Mouse (Mus musculus): ENCODE results near the gene Ostn. TPM values are rescaled to one million over a fixed set of nuclear protein-coding genes. Genes with fewer than 3 reads are reported as not detected.

Ostn gene
- polyA plus RNA-seq, 1 experiment from 2014 or later = not detected

GRCm38 (mm10) chr16:27348359-27348758, 41.1 kb downstream of the Ostn start:
- ATAC-seq (ENCODE audit: low FRiP score) = no peak
- Histone ChIP-seq H3K4me3 (ENCODE audit: low read depth, low read length) (no peak overlapping the region), H3K27me3 (ENCODE audit: control insufficient read depth, insufficient read depth, low read length) (no peaks in the 10 kb centered on the region), H3K4me2 (replicated peaks; ENCODE audit: low read depth, low read length) (no peak overlapping the region), H3K27ac (ENCODE audit: low read depth, low read length) (no peak overlapping the region), H3K36me3 (ENCODE audit: control insufficient read depth, insufficient read depth, low read length) (no peaks in the 10 kb centered on the region), H3K9me3 (ENCODE audit: control insufficient read depth, low read length) (no peaks in the 10 kb centered on the region), H3K4me1 (replicated peaks; ENCODE audit: control insufficient read depth, insufficient read depth, low read length) (no peaks in the 10 kb centered on the region), H3K9ac (ENCODE audit: low read depth, low read length) (no peak overlapping the region)
- no peak for DNase-seq (ENCODE audit: low spot score)
- 81% methylated on average over 1 of the region's 1 CpGs for WGBS

GRCm38 (mm10) chr16:27349235-27349634, 41.9 kb downstream of the Ostn start:
- no peaks in the 10 kb centered on the region for H3K27me3 ChIP-seq (ENCODE audit: control insufficient read depth, insufficient read depth, low read length)
- H3K27ac ChIP-seq (ENCODE audit: low read depth, low read length) = no peak overlapping the region
- H3K4me3 ChIP-seq (ENCODE audit: low read depth, low read length) = no peak overlapping the region
- H3K36me3 ChIP-seq (ENCODE audit: control insufficient read depth, insufficient read depth, low read length) = no peaks in the 10 kb centered on the region
- H3K4me2 ChIP-seq (replicated peaks; ENCODE audit: low read depth, low read length) = no peak overlapping the region
- ATAC-seq (ENCODE audit: low FRiP score) (no peak), DNase-seq (ENCODE audit: low spot score) (no peak)
- no peak overlapping the region for H3K9ac ChIP-seq (ENCODE audit: low read depth, low read length)
- no peaks in the 10 kb centered on the region for H3K9me3 ChIP-seq (ENCODE audit: control insufficient read depth, low read length)
- H3K4me1 ChIP-seq (replicated peaks; ENCODE audit: control insufficient read depth, insufficient read depth, low read length) = no peaks in the 10 kb centered on the region
- WGBS = 92% methylated on average over 2 of the region's 2 CpGs

GRCm38 (mm10) chr16:27349878-27350532, 42.7 kb downstream of the Ostn start:
- DNase-seq (ENCODE audit: low spot score) = no peak

GRCm38 (mm10) chr16:27354464-27354863, 47.2 kb downstream of the Ostn start:
- 77% methylated on average over 2 of the region's 2 CpGs for WGBS
- Histone ChIP-seq H3K27me3 (ENCODE audit: control insufficient read depth, insufficient read depth, low read length) (no peaks in the 10 kb centered on the region), H3K4me3 (ENCODE audit: low read depth, low read length) (no peak overlapping the region), H3K9ac (ENCODE audit: low read depth, low read length) (no peak overlapping the region), H3K36me3 (ENCODE audit: control insufficient read depth, insufficient read depth, low read length) (no peaks in the 10 kb centered on the region), H3K9me3 (ENCODE audit: control insufficient read depth, low read length) (no peaks in the 10 kb centered on the region), H3K4me2 (replicated peaks; ENCODE audit: low read depth, low read length) (no peak overlapping the region), H3K27ac (ENCODE audit: low read depth, low read length) (no peak overlapping the region), H3K4me1 (replicated peaks; ENCODE audit: control insufficient read depth, insufficient read depth, low read length) (no peaks in the 10 kb centered on the region)
- DNase-seq (ENCODE audit: low spot score) (no peak), ATAC-seq (ENCODE audit: low FRiP score) (no peak)

More at GRCm38 (mm10) chr16:27349878-27350532, 42.7 kb downstream of the Ostn start:
- Histone ChIP-seq H3K27ac (ENCODE audit: low read depth, low read length) (no peak overlapping the region), H3K4me3 (ENCODE audit: low read depth, low read length) (no peak overlapping the region), H3K9ac (ENCODE audit: low read depth, low read length) (no peak overlapping the region), H3K9me3 (ENCODE audit: control insufficient read depth, low read length) (no peaks in the 10 kb centered on the region), H3K4me2 (replicated peaks; ENCODE audit: low read depth, low read length) (no peak overlapping the region), H3K4me1 (replicated peaks; ENCODE audit: control insufficient read depth, insufficient read depth, low read length) (no peaks in the 10 kb centered on the region), H3K27me3 (ENCODE audit: control insufficient read depth, insufficient read depth, low read length) (no peaks in the 10 kb centered on the region), H3K36me3 (ENCODE audit: control insufficient read depth, insufficient read depth, low read length) (no peaks in the 10 kb centered on the region)
- 84% methylated on average over 7 of the region's 7 CpGs for WGBS
- ATAC-seq (ENCODE audit: low FRiP score) = no peak

GRCm38 (mm10) chr16:27360059-27360458, 52.8 kb downstream of the Ostn start:
- Histone ChIP-seq H3K36me3 (ENCODE audit: control insufficient read depth, insufficient read depth, low read length) (no peaks in the 10 kb centered on the region), H3K4me3 (ENCODE audit: low read depth, low read length) (no peak overlapping the region), H3K4me2 (replicated peaks; ENCODE audit: low read depth, low read length) (no peak overlapping the region), H3K4me1 (replicated peaks; ENCODE audit: control insufficient read depth, insufficient read depth, low read length) (no peaks in the 10 kb centered on the region), H3K9ac (ENCODE audit: low read depth, low read length) (no peak overlapping the region), H3K27me3 (ENCODE audit: control insufficient read depth, insufficient read depth, low read length) (no peaks in the 10 kb centered on the region), H3K9me3 (ENCODE audit: control insufficient read depth, low read length) (no peaks in the 10 kb centered on the region), H3K27ac (ENCODE audit: low read depth, low read length) (no peak overlapping the region)
- no peak for ATAC-seq (ENCODE audit: low FRiP score)
- WGBS = 90% methylated on average over 1 of the region's 1 CpGs
- no peak for DNase-seq (ENCODE audit: low spot score)

GRCm38 (mm10) chr16:27370191-27370590, 62.9 kb downstream of the Ostn start, which contains the start of gene Uts2b:
Gene Uts2b (minus strand): TSS chr16:27370239.
- no peaks in the 10 kb centered on the region for H3K4me1 ChIP-seq (replicated peaks; ENCODE audit: control insufficient read depth, insufficient read depth, low read length)
- no peaks in the 10 kb centered on the region for H3K9me3 ChIP-seq (ENCODE audit: control insufficient read depth, low read length)
- H3K4me3 ChIP-seq (ENCODE audit: low read depth, low read length) = no peak within 1 kb of the TSS
- ATAC-seq (ENCODE audit: low FRiP score) (no peak), DNase-seq (ENCODE audit: low spot score) (no peak)
- no peak within 1 kb of the TSS for H3K9ac ChIP-seq (ENCODE audit: low read depth, low read length)
- WGBS = 77% methylated on average over 8 of the region's 8 CpGs
- H3K4me2 ChIP-seq (replicated peaks; ENCODE audit: low read depth, low read length) = no peak within 1 kb of the TSS
- no peaks in the 10 kb centered on the region for H3K27me3 ChIP-seq (ENCODE audit: control insufficient read depth, insufficient read depth, low read length)
- no peak within 1 kb of the TSS for H3K27ac ChIP-seq (ENCODE audit: low read depth, low read length)
- H3K36me3 ChIP-seq (ENCODE audit: control insufficient read depth, insufficient read depth, low read length) = no peaks in the 10 kb centered on the region

- ATAC-seq (ENCODE audit: low FRiP score) (no peak), DNase-seq (ENCODE audit: low spot score) (no peak)
- Histone ChIP-seq H3K27ac (ENCODE audit: low read depth, low read length) (no peak overlapping the region), H3K4me1 (replicated peaks; ENCODE audit: control insufficient read depth, insufficient read depth, low read length) (no peaks in the 10 kb centered on the region), H3K36me3 (ENCODE audit: control insufficient read depth, insufficient read depth, low read length) (no peaks in the 10 kb centered on the region), H3K27me3 (ENCODE audit: control insufficient read depth, insufficient read depth, low read length) (no peaks in the 10 kb centered on the region), H3K4me3 (ENCODE audit: low read depth, low read length) (no peak overlapping the region), H3K4me2 (replicated peaks; ENCODE audit: low read depth, low read length) (no peak overlapping the region), H3K9me3 (ENCODE audit: control insufficient read depth, low read length) (no peaks in the 10 kb centered on the region), H3K9ac (ENCODE audit: low read depth, low read length) (no peak overlapping the region)
- 85% methylated on average over 2 of the region's 2 CpGs for WGBS
These were observed 63.4 kb downstream of the Ostn start for GRCm38 (mm10) chr16:27370700-27371099.

GRCm38 (mm10) chr16:27374139-27374538, 66.8 kb downstream of the Ostn start:
- WGBS = 79% methylated on average over 3 of the region's 3 CpGs
- H3K4me3 ChIP-seq (ENCODE audit: low read depth, low read length) = no peak overlapping the region
- H3K9ac ChIP-seq (ENCODE audit: low read depth, low read length) = no peak overlapping the region
- H3K4me1 ChIP-seq (replicated peaks; ENCODE audit: control insufficient read depth, insufficient read depth, low read length) = no peaks in the 10 kb centered on the region
- no peaks in the 10 kb centered on the region for H3K9me3 ChIP-seq (ENCODE audit: control insufficient read depth, low read length)
- no peak for ATAC-seq (ENCODE audit: low FRiP score)
- H3K4me2 ChIP-seq (replicated peaks; ENCODE audit: low read depth, low read length) = no peak overlapping the region
- no peaks in the 10 kb centered on the region for H3K27me3 ChIP-seq (ENCODE audit: control insufficient read depth, insufficient read depth, low read length)
- no peak for DNase-seq (ENCODE audit: low spot score)
- no peaks in the 10 kb centered on the region for H3K36me3 ChIP-seq (ENCODE audit: control insufficient read depth, insufficient read depth, low read length)
- no peak overlapping the region for H3K27ac ChIP-seq (ENCODE audit: low read depth, low read length)

GRCm38 (mm10) chr16:27375318-27375717, 68.0 kb downstream of the Ostn start:
- WGBS = 80% methylated on average over 2 of the region's 2 CpGs
- H3K4me3 ChIP-seq (ENCODE audit: low read depth, low read length) = no peak overlapping the region
- no peak for DNase-seq (ENCODE audit: low spot score)

More at GRCm38 (mm10) chr16:27375318-27375717, 68.0 kb downstream of the Ostn start:
- Histone ChIP-seq H3K4me2 (replicated peaks; ENCODE audit: low read depth, low read length) (no peak overlapping the region), H3K27ac (ENCODE audit: low read depth, low read length) (no peak overlapping the region), H3K36me3 (ENCODE audit: control insufficient read depth, insufficient read depth, low read length) (no peaks in the 10 kb centered on the region), H3K4me1 (replicated peaks; ENCODE audit: control insufficient read depth, insufficient read depth, low read length) (no peaks in the 10 kb centered on the region), H3K27me3 (ENCODE audit: control insufficient read depth, insufficient read depth, low read length) (no peaks in the 10 kb centered on the region), H3K9ac (ENCODE audit: low read depth, low read length) (no peak overlapping the region), H3K9me3 (ENCODE audit: control insufficient read depth, low read length) (no peaks in the 10 kb centered on the region)
- no peak for ATAC-seq (ENCODE audit: low FRiP score)

Data from hindbrain, embryonic 11.5 days (tissue).